Mouse (Mus musculus) adrenal gland, adult (tissue): ENCODE results near the gene Ptprj.

Source experiments
- DNase-seq, 2 experiments: peaks; one replicate each; pipeline ENCODE4 v3.0.0; 2022 to 2023; ENCODE audit warnings: low spot score in 1 of 2; ENCODE audit not compliant: inconsistent age in 2 of 2

Ptprj gene

GRCm38 (mm10) chr2:90528107-90528506 is 52.3 kb downstream of the Ptprj start:
- DNase-seq: no peak

GRCm38 (mm10) chr2:90526971-90527370 is 53.5 kb downstream of the Ptprj start:
- no peak for DNase-seq

- DNase-seq: no peak
Observed at GRCm38 (mm10) chr2:90526564-90526963, 53.9 kb downstream of the Ptprj start.

- no peak for DNase-seq
Observed at GRCm38 (mm10) chr2:90525807-90526206, 54.6 kb downstream of the Ptprj start.

GRCm38 (mm10) chr2:90522455-90522854 is 58.0 kb downstream of the Ptprj start:
- DNase-seq: no peak

- DNase-seq: no peak
Observed at GRCm38 (mm10) chr2:90521909-90522308, 58.5 kb downstream of the Ptprj start.

- no peak for DNase-seq
Observed at GRCm38 (mm10) chr2:90518296-90518695, 62.2 kb downstream of the Ptprj start.

GRCm38 (mm10) chr2:90514969-90515368 is 65.5 kb downstream of the Ptprj start:
- DNase-seq: no peak

GRCm38 (mm10) chr2:90509268-90509667 is 71.2 kb downstream of the Ptprj start:
- DNase-seq: peak; percentile 61 to 76

- no peak for DNase-seq
Observed at GRCm38 (mm10) chr2:90506143-90506542, 74.3 kb downstream of the Ptprj start.

- DNase-seq: peak; percentile 61 to 68
Observed at GRCm38 (mm10) chr2:90504731-90505171, 75.7 kb downstream of the Ptprj start.

GRCm38 (mm10) chr2:90503182-90503833 is 77.1 kb downstream of the Ptprj start:
- DNase-seq: no peak

GRCm38 (mm10) chr2:90502738-90503137 is 77.7 kb downstream of the Ptprj start:
- DNase-seq: no peak

- peak in 1 of 2 experiments; percentile 52 for DNase-seq
Observed at GRCm38 (mm10) chr2:90501708-90502107, 78.7 kb downstream of the Ptprj start.

GRCm38 (mm10) chr2:90500892-90501291 is 79.6 kb downstream of the Ptprj start:
- DNase-seq: peak in 1 of 2 experiments; percentile 51

- DNase-seq: no peak
Observed at GRCm38 (mm10) chr2:90499002-90499401, 81.4 kb downstream of the Ptprj start.

GRCm38 (mm10) chr2:90497551-90497950 is 82.9 kb downstream of the Ptprj start:
- DNase-seq: peak in 1 of 2 experiments; percentile 48

- DNase-seq: no peak
Observed at GRCm38 (mm10) chr2:90496680-90497074, 83.8 kb downstream of the Ptprj start.

- DNase-seq: no peak
Observed at GRCm38 (mm10) chr2:90496012-90496679, 84.3 kb downstream of the Ptprj start.

GRCm38 (mm10) chr2:90490279-90491046 is 90.0 kb downstream of the Ptprj start:
- peak in 1 of 2 experiments; percentile 68 for DNase-seq

GRCm38 (mm10) chr2:90489839-90490238 is 90.6 kb downstream of the Ptprj start:
- no peak for DNase-seq
